Mouse (Mus musculus) heart, adult 2 months (tissue): ENCODE data around the gene Siglec1.

Source experiments
- CTCF ChIP-seq: fragments of 200-600 bp; IDR thresholded peaks from 2 replicates; pipeline ENCODE4 v1.8.1; 2022; ENCODE audit warnings: antibody characterized with exemption, mild to moderate bottlenecking, moderate library complexity
- EP300 ChIP-seq: fragments of 200-500 bp; IDR thresholded peaks from 2 replicates; pipeline ENCODE4 v1.6.1; 2011; ENCODE audit warnings: low read depth, low read length, control low read depth; ENCODE audit not compliant: insufficient read depth
- POLR2A ChIP-seq: fragments of 200-500 bp; IDR thresholded peaks from 2 replicates; pipeline ENCODE4 v1.6.1; 2011; ENCODE audit warnings: mild to moderate bottlenecking, low read depth, low read length, control low read depth; ENCODE audit not compliant: insufficient read depth

- TF ChIP-seq EP300 (no peak), CTCF (no peak), POLR2A (no peak)
Observed at GRCm38 (mm10) chr2:131059781-131060540, 26.6 kb downstream of the Siglec1 start.
